Mouse (Mus musculus): ENCODE measurements around the gene Atxn1. TPM values are rescaled to one million over a fixed set of nuclear protein-coding genes. Genes with fewer than 3 reads are reported as not detected.

Atxn1 gene
- polyA plus RNA-seq, 1 experiment from 2014 or later: 1.7 TPM

DNA sequence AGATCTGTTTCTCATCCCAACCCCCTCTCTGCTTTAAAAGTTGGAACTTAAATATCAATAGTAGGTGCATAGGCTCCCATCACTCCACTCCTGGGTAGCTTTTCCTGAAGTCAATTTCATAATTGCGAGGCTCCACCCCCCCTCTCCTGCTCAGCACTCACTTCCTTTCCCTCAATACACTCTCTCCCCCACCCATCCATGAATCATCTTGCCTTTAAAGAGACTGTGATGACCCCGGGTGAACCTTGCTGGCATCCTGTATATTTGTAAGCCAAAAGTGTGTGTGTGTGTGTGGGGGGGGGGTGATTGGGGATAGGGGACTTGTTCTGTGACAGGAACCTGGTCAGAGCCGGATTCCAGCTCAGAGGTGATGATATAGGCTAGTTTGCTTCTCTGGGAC lies 9.8 kb upstream of the Atxn1 start:
- 37% methylated on average over 3 of the region's 3 CpGs for WGBS (ENCODE audit: insufficient replicate concordance)
- Histone ChIP-seq H3K9ac (no peak overlapping the region), H3K36me3 (no peaks in the 10 kb centered on the region), H3K4me1 (no peaks in the 10 kb centered on the region), H3K27me3 (replicated peaks) (0 out of 2 replicates have a peak, but pooled peaks cover 7% of the 10 kb centered on the region), H3K4me3 (no peak overlapping the region), H3K9me3 (replicated peaks) (no peaks in the 10 kb centered on the region), H3K4me2 (no peak overlapping the region), H3K27ac (no peak overlapping the region)
- ATAC-seq: no peak

DNA sequence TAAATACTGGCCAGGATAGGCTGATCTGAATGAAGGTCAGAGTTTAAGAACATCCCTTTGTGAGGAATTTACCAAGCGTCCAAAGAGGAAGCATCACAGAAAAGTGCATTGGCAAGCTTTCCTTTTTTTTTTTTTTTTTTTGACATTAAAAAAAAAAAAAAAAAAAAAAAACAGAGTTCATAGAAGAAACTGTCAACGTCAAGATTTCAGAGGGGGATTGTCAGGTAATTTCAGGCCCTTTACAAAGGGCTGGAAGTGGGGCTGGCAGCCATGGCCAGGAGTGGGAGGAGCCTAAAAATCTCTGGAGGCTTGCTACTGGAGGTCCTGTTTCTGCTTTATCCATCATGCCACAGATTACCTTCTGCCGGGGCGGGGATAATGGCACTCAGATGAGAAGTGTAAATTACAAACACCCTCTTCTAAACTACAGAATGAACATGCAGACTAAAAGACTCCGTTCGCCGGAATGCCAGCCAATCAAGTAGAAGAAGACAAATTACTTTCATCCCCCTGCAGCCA lies 9.2 kb upstream of the Atxn1 start:
- ATAC-seq: no peak
- WGBS (ENCODE audit: insufficient replicate concordance): 50% methylated on average over 7 of the region's 7 CpGs

GRCm38 (mm10) chr13:45970920-45971536 lies 6.2 kb upstream of the Atxn1 start:
- H3K4me1 ChIP-seq: peaks cover 8% of the 10 kb centered on the region
- WGBS (ENCODE audit: insufficient replicate concordance): 62% methylated on average over 12 of the region's 12 CpGs
- no peaks in the 10 kb centered on the region for H3K9me3 ChIP-seq (replicated peaks)
- no peak overlapping the region for H3K4me2 ChIP-seq
- no peaks in the 10 kb centered on the region for H3K36me3 ChIP-seq
- H3K4me3 ChIP-seq: no peak overlapping the region
- H3K9ac ChIP-seq: no peak overlapping the region
- no peak overlapping the region for H3K27ac ChIP-seq
- no peak for ATAC-seq
- H3K27me3 ChIP-seq (replicated peaks): 0 out of 2 replicates have a peak, but pooled peaks cover 7% of the 10 kb centered on the region

More for the DNA sequence above, 9.2 kb upstream of the Atxn1 start:
- H3K9me3 ChIP-seq (replicated peaks): no peaks in the 10 kb centered on the region
- no peak overlapping the region for H3K4me2 ChIP-seq
- no peak overlapping the region for H3K4me3 ChIP-seq
- H3K4me1 ChIP-seq: no peaks in the 10 kb centered on the region
- H3K9ac ChIP-seq: no peak overlapping the region
- H3K27me3 ChIP-seq (replicated peaks): 0 out of 2 replicates have a peak, but pooled peaks cover 7% of the 10 kb centered on the region
- H3K36me3 ChIP-seq: no peaks in the 10 kb centered on the region
- no peak overlapping the region for H3K27ac ChIP-seq

DNA sequence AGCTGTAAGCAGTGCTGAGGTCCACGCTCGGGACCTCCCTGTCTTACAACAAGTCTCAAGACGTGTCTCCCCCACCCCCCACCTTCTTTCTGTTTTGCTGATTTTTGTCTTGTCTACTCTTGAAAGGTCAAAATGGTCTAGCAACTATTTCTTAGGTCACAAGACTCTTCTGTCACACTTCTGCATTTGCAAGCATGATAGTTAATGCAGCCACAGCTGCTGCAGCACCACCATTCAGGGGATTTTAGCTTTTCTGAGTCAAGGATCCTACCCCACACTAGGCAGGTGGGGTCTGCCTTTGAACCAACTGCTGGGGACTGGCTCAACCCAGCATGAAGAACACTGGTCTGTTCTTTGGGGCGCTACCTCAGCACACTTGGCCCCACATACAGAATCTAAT lies 3.4 kb upstream of the Atxn1 start:
- ATAC-seq: no peak
- H3K9me3 ChIP-seq (replicated peaks): no peaks in the 10 kb centered on the region
- H3K27ac ChIP-seq: no peak overlapping the region
- peaks cover 19% of the 10 kb centered on the region for H3K4me1 ChIP-seq
- no peak overlapping the region for H3K4me2 ChIP-seq
- H3K27me3 ChIP-seq (replicated peaks): no peaks in the 10 kb centered on the region
- WGBS (ENCODE audit: insufficient replicate concordance): 67% methylated on average over 4 of the region's 4 CpGs
- no peak overlapping the region for H3K4me3 ChIP-seq
- no peak overlapping the region for H3K9ac ChIP-seq
- no peaks in the 10 kb centered on the region for H3K36me3 ChIP-seq

DNA sequence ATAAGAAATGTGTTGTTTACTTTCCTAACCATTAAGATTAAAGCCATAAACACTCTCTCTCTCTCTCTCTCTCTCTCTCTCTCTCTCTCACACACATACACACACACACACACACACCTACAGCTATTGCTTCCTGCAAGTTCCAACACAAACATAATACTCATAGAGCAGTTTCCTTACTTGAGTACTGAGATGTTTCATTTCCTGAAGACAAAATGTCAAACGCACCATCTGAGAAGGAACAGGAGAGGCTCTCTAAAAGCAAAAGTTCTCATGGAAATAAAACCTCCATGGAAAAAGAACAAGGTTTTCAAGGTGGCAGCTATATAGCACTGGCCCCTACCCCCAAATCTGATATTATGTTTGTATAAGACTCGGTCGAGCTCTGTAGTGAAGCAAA lies 2.6 kb upstream of the Atxn1 start:
- Histone ChIP-seq H3K9ac (no peak overlapping the region), H3K4me1 (peaks cover 27% of the 10 kb centered on the region), H3K36me3 (no peaks in the 10 kb centered on the region), H3K9me3 (replicated peaks) (no peaks in the 10 kb centered on the region), H3K4me3 (no peak overlapping the region), H3K4me2 (no peak overlapping the region), H3K27me3 (replicated peaks) (no peaks in the 10 kb centered on the region), H3K27ac (no peak overlapping the region)
- no peak for ATAC-seq
- 54% methylated on average over 3 of the region's 3 CpGs for WGBS (ENCODE audit: insufficient replicate concordance)

GRCm38 (mm10) chr13:45966586-45966985 lies 1.8 kb upstream of the Atxn1 start:
- Histone ChIP-seq H3K9ac (peak overlapping the region; percentile 83), H3K9me3 (replicated peaks) (no peaks in the 10 kb centered on the region), H3K36me3 (no peaks in the 10 kb centered on the region), H3K4me2 (peak overlapping the region; percentile 99), H3K27me3 (replicated peaks) (no peaks in the 10 kb centered on the region), H3K4me1 (peaks cover 35% of the 10 kb centered on the region), H3K4me3 (peak overlapping the region; percentile 88), H3K27ac (no peak overlapping the region)
- WGBS (ENCODE audit: insufficient replicate concordance): 6% methylated on average over 14 of the region's 14 CpGs
- no peak for ATAC-seq

- Histone ChIP-seq H3K9me3 (replicated peaks) (no peaks in the 10 kb centered on the region), H3K4me2 (peak overlapping the region; percentile 99), H3K9ac (peak overlapping the region; percentile 83), H3K4me1 (peaks cover 36% of the 10 kb centered on the region), H3K4me3 (peak overlapping the region; percentile 88), H3K27me3 (replicated peaks) (no peaks in the 10 kb centered on the region), H3K36me3 (no peaks in the 10 kb centered on the region), H3K27ac (peak overlapping the region; percentile 84)
- 2% methylated on average over 41 of the region's 41 CpGs for WGBS (ENCODE audit: insufficient replicate concordance)
- peak; percentile 16; the same call in 1 of the 2 replicates for ATAC-seq
Observed at GRCm38 (mm10) chr13:45965594-45966432, 1.0 kb upstream of the Atxn1 start.

GRCm38 (mm10) chr13:45964331-45964852 lies 416 bp downstream of the Atxn1 start:
- Histone ChIP-seq H3K9me3 (replicated peaks) (no peaks in the 10 kb centered on the region), H3K27me3 (replicated peaks) (no peaks in the 10 kb centered on the region), H3K27ac (peak overlapping the region; percentile 84), H3K4me2 (peak overlapping the region; percentile 99), H3K36me3 (no peaks in the 10 kb centered on the region), H3K4me3 (peak overlapping the region; percentile 88), H3K4me1 (peaks cover 44% of the 10 kb centered on the region), H3K9ac (peak overlapping the region; percentile 83)
- 1% methylated on average over 23 of the region's 39 CpGs for WGBS (ENCODE audit: insufficient replicate concordance)
- ATAC-seq: peak; percentile 13

- H3K4me1 ChIP-seq: peaks cover 44% of the 10 kb centered on the region
- peak overlapping the region; percentile 88 for H3K4me3 ChIP-seq
- no peaks in the 10 kb centered on the region for H3K9me3 ChIP-seq (replicated peaks)
- peak overlapping the region; percentile 83 for H3K9ac ChIP-seq
- under 1% methylated on average over 69 of the region's 95 CpGs for WGBS (ENCODE audit: insufficient replicate concordance)
- H3K27me3 ChIP-seq (replicated peaks): no peaks in the 10 kb centered on the region
- peak; percentile 67 for ATAC-seq
- no peaks in the 10 kb centered on the region for H3K36me3 ChIP-seq
- peak overlapping the region; percentile 84 for H3K27ac ChIP-seq
- H3K4me2 ChIP-seq: peak overlapping the region; percentile 99
Observed at GRCm38 (mm10) chr13:45963497-45964330, 1.1 kb downstream of the Atxn1 start.

DNA sequence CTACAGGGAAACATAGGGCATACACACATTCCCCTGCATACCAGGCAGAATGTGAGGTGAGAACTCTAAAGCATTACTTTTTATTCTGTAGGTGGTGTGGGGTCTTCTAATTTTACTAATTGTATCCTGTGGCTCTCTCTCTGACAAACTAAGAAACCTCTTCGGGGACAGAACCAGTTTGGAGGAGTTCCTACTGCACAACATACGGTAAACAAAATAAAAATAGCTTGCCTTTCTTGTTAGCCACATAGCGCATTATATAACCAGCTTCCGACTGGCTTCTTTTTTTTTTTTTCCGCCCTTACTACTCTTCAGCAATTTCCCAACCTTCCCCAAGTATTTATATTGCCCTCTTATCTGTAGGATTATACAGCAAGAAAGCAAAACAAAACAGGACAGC lies 2.0 kb downstream of the Atxn1 start:
- H3K4me2 ChIP-seq: peak overlapping the region; percentile 99
- ATAC-seq: no peak
- no peaks in the 10 kb centered on the region for H3K36me3 ChIP-seq
- H3K27ac ChIP-seq: peak overlapping the region; percentile 84; the same call in 1 of the 2 replicates
- H3K9me3 ChIP-seq (replicated peaks): no peaks in the 10 kb centered on the region
- H3K4me3 ChIP-seq: peak overlapping the region; percentile 88
- 9% methylated on average over 5 of the region's 5 CpGs for WGBS (ENCODE audit: insufficient replicate concordance)
- H3K4me1 ChIP-seq: peaks cover 44% of the 10 kb centered on the region
- no peaks in the 10 kb centered on the region for H3K27me3 ChIP-seq (replicated peaks)
- peak overlapping the region; percentile 83 for H3K9ac ChIP-seq

DNA sequence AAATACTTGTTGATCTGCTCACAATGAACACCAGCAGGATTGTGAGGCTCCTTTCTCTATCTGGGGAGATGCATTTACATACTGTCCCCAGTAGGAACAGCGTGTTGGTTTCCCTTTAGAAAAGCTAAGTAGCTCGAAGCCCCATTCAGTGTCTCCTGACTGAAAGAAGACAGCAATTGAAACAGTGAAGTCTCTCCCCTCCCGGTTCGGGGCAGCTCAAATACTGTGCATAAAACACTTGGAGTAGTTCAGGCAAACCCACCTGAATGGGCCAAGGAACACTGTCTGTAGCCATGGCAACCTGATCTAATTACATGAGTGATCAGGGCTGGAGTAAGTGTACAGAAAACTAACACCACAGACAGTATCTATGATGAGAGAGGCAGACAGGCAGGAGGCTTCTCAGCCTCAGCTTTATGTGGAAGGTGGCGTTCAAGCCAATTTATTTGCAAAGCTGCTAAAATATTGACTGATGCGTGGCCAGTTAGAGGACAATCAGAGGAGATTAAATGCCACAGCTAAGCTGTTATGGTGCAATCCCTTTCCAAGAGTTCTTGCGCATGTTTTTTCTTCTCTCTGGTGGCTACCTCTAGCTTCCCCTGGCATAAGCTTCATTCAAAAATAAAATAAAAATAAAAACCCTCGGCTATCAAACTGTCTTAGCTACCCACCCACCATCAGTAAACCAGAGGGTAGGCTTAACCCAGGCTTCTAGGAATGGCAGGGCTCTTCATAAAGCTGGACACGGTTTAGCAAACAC lies 2.8 kb downstream of the Atxn1 start:
- ATAC-seq: no peak
- H3K4me2 ChIP-seq: peak overlapping the region; percentile 99
- no peaks in the 10 kb centered on the region for H3K36me3 ChIP-seq
- 0 out of 2 replicates have a peak overlapping the region, but pooled peaks have one; percentile 88 for H3K4me3 ChIP-seq
- WGBS (ENCODE audit: insufficient replicate concordance): 41% methylated on average over 9 of the region's 9 CpGs
- no peak overlapping the region for H3K9ac ChIP-seq
- no peaks in the 10 kb centered on the region for H3K27me3 ChIP-seq (replicated peaks)
- H3K9me3 ChIP-seq (replicated peaks): no peaks in the 10 kb centered on the region
- no peak overlapping the region for H3K27ac ChIP-seq
- H3K4me1 ChIP-seq: peaks cover 44% of the 10 kb centered on the region
